Mouse (Mus musculus): ENCODE results near the gene Pbld2. TPM values are rescaled to one million over a fixed set of nuclear protein-coding genes. Genes with fewer than 3 reads are reported as not detected.

Gene Pbld2
- polyA plus RNA-seq, 1 experiment: 0.11 TPM

- peaks cover 16% of the 10 kb centered on the region for H3K27me3 ChIP-seq (ENCODE audit: control insufficient read depth, insufficient read depth, insufficient read length)
- TF ChIP-seq MAX (IDR thresholded peaks at IDR 0.05): no peak
- no peak for TF ChIP-seq MYOD1 (IDR thresholded peaks at IDR 0.05; ENCODE audit: control insufficient read depth, insufficient read length, low read depth)
- TF ChIP-seq USF1 (IDR thresholded peaks at IDR 0.05; ENCODE audit: low read depth): no peak
- no peak for TF ChIP-seq FOSL1 (IDR thresholded peaks at IDR 0.05; ENCODE audit: insufficient read depth, low read length, poor library complexity, severe bottlenecking)
- TF ChIP-seq MYOG (IDR thresholded peaks at IDR 0.05; ENCODE audit: control insufficient read depth, extremely low read depth, insufficient read length): no peak
- TF ChIP-seq CEBPB (IDR thresholded peaks at IDR 0.05; ENCODE audit: low read depth): no peak
- no peak for TF ChIP-seq CTCF (IDR thresholded peaks at IDR 0.05; ENCODE audit: control insufficient read depth, insufficient read depth, insufficient read length)
- no peak overlapping the region for H3K4me3 ChIP-seq (ENCODE audit: insufficient read depth, poor library complexity, severe bottlenecking)
- H3K79me3 ChIP-seq (ENCODE audit: low read depth): no peaks in the 10 kb centered on the region
- no peaks in the 10 kb centered on the region for H3K79me2 ChIP-seq (ENCODE audit: control insufficient read depth, insufficient read depth)
- no peak overlapping the region for H3ac ChIP-seq (ENCODE audit: control insufficient read depth, insufficient read length, low read depth)
- no peaks in the 10 kb centered on the region for H3K36me3 ChIP-seq (ENCODE audit: control insufficient read depth, insufficient read depth)
Observed at GRCm38 (mm10) chr10:63089758-63090571, 65.8 kb downstream of the Pbld2 start.

DNA sequence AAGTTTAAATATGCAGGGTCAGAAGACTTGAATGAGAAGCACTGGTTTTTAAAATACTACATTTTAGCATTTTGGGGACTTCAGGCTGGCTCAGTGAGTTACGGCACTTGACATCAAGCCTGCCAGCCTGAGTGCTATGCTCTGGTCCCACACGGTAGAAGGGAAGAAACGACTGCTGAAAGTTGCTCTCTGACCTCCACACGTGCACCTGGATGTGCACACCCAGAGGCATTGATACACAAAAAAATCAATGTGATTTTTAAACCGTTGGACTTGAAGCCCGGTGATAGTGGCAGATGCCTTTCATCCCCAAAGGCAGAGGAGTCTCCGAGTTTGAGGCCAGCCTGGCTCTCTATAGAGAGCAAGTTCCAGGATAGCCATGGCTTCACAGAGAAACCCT, 67.8 kb downstream of the Pbld2 start:
- H3K4me3 ChIP-seq (ENCODE audit: insufficient read depth, poor library complexity, severe bottlenecking): no peak overlapping the region
- no peaks in the 10 kb centered on the region for H3K79me2 ChIP-seq (ENCODE audit: control insufficient read depth, insufficient read depth)
- H3K36me3 ChIP-seq (ENCODE audit: control insufficient read depth, insufficient read depth): no peaks in the 10 kb centered on the region
- no peak overlapping the region for H3ac ChIP-seq (ENCODE audit: control insufficient read depth, insufficient read length, low read depth)
- TF ChIP-seq USF1 (IDR thresholded peaks at IDR 0.05; ENCODE audit: low read depth) (no peak), CTCF (IDR thresholded peaks at IDR 0.05; ENCODE audit: control insufficient read depth, insufficient read depth, insufficient read length) (no peak), MYOD1 (IDR thresholded peaks at IDR 0.05; ENCODE audit: control insufficient read depth, insufficient read length, low read depth) (no peak), MYOG (IDR thresholded peaks at IDR 0.05; ENCODE audit: control insufficient read depth, extremely low read depth, insufficient read length) (no peak)
- no peaks in the 10 kb centered on the region for H3K79me3 ChIP-seq (ENCODE audit: low read depth)
- peaks cover 16% of the 10 kb centered on the region for H3K27me3 ChIP-seq (ENCODE audit: control insufficient read depth, insufficient read depth, insufficient read length)

- H3K27me3 ChIP-seq (ENCODE audit: control insufficient read depth, insufficient read depth, insufficient read length): peaks cover 19% of the 10 kb centered on the region
- no peaks in the 10 kb centered on the region for H3K36me3 ChIP-seq (ENCODE audit: control insufficient read depth, insufficient read depth)
- H3K79me2 ChIP-seq (ENCODE audit: control insufficient read depth, insufficient read depth): no peaks in the 10 kb centered on the region
- TF ChIP-seq USF1 (IDR thresholded peaks at IDR 0.05; ENCODE audit: low read depth) (no peak), MYOG (IDR thresholded peaks at IDR 0.05; ENCODE audit: control insufficient read depth, extremely low read depth, insufficient read length) (no peak), CTCF (IDR thresholded peaks at IDR 0.05; ENCODE audit: control insufficient read depth, insufficient read depth, insufficient read length) (no peak), MYOD1 (IDR thresholded peaks at IDR 0.05; ENCODE audit: control insufficient read depth, insufficient read length, low read depth) (no peak), FOSL1 (IDR thresholded peaks at IDR 0.05; ENCODE audit: insufficient read depth, low read length, poor library complexity, severe bottlenecking) (no peak), CEBPB (IDR thresholded peaks at IDR 0.05; ENCODE audit: low read depth) (no peak), MAX (IDR thresholded peaks at IDR 0.05) (no peak)
- H3ac ChIP-seq (ENCODE audit: control insufficient read depth, insufficient read length, low read depth): no peak overlapping the region
- H3K4me3 ChIP-seq (ENCODE audit: insufficient read depth, poor library complexity, severe bottlenecking): no peak overlapping the region
- H3K79me3 ChIP-seq (ENCODE audit: low read depth): no peaks in the 10 kb centered on the region
Observed at GRCm38 (mm10) chr10:63092616-63093550, 68.8 kb downstream of the Pbld2 start.

GRCm38 (mm10) chr10:63096757-63097156, 72.6 kb downstream of the Pbld2 start:
- TF ChIP-seq MAX (IDR thresholded peaks at IDR 0.05) (no peak), CEBPB (IDR thresholded peaks at IDR 0.05; ENCODE audit: low read depth) (no peak), MYOD1 (IDR thresholded peaks at IDR 0.05; ENCODE audit: control insufficient read depth, insufficient read length, low read depth) (no peak), MYOG (IDR thresholded peaks at IDR 0.05; ENCODE audit: control insufficient read depth, extremely low read depth, insufficient read length) (no peak)
- H3K27me3 ChIP-seq (ENCODE audit: control insufficient read depth, insufficient read depth, insufficient read length): peaks cover 27% of the 10 kb centered on the region
- no peak overlapping the region for H3K4me3 ChIP-seq (ENCODE audit: insufficient read depth, poor library complexity, severe bottlenecking)
- H3ac ChIP-seq (ENCODE audit: control insufficient read depth, insufficient read length, low read depth): no peak overlapping the region
- no peaks in the 10 kb centered on the region for H3K36me3 ChIP-seq (ENCODE audit: control insufficient read depth, insufficient read depth)
- no peaks in the 10 kb centered on the region for H3K79me3 ChIP-seq (ENCODE audit: low read depth)
- H3K79me2 ChIP-seq (ENCODE audit: control insufficient read depth, insufficient read depth): no peaks in the 10 kb centered on the region

- Histone ChIP-seq H3ac (ENCODE audit: control insufficient read depth, insufficient read length, low read depth) (no peak overlapping the region), H3K36me3 (ENCODE audit: control insufficient read depth, insufficient read depth) (no peaks in the 10 kb centered on the region), H3K79me3 (ENCODE audit: low read depth) (no peaks in the 10 kb centered on the region), H3K79me2 (ENCODE audit: control insufficient read depth, insufficient read depth) (no peaks in the 10 kb centered on the region), H3K4me3 (ENCODE audit: insufficient read depth, poor library complexity, severe bottlenecking) (no peak overlapping the region), H3K27me3 (ENCODE audit: control insufficient read depth, insufficient read depth, insufficient read length) (peaks cover 25% of the 10 kb centered on the region)
- TF ChIP-seq MYOG (IDR thresholded peaks at IDR 0.05; ENCODE audit: control insufficient read depth, extremely low read depth, insufficient read length) (no peak), CEBPB (IDR thresholded peaks at IDR 0.05; ENCODE audit: low read depth) (no peak), FOSL1 (IDR thresholded peaks at IDR 0.05; ENCODE audit: insufficient read depth, low read length, poor library complexity, severe bottlenecking) (no peak), MAX (IDR thresholded peaks at IDR 0.05) (no peak), MYOD1 (IDR thresholded peaks at IDR 0.05; ENCODE audit: control insufficient read depth, insufficient read length, low read depth) (no peak), CTCF (IDR thresholded peaks at IDR 0.05; ENCODE audit: control insufficient read depth, insufficient read depth, insufficient read length) (no peak), USF1 (IDR thresholded peaks at IDR 0.05; ENCODE audit: low read depth) (no peak)
Observed at GRCm38 (mm10) chr10:63098191-63098590, 74.1 kb downstream of the Pbld2 start.
